Mouse (Mus musculus) T-cell, adult 2 months (primary cell): Measurements from ENCODE around the gene Nt5dc1.
A peak's percentile ranks its signal among the peaks of the same experiment; 100 is the strongest.
"Not testable (repeated sequence)": the region's sequence is repeated elsewhere in the genome, so short reads cannot be mapped to it uniquely, and the experiment has no call there.

Source experiments
- DNase-seq: peaks from one replicate; pipeline ENCODE4 v3.0.0; 2022; ENCODE audit warnings: low spot score

Nt5dc1 gene

DNA sequence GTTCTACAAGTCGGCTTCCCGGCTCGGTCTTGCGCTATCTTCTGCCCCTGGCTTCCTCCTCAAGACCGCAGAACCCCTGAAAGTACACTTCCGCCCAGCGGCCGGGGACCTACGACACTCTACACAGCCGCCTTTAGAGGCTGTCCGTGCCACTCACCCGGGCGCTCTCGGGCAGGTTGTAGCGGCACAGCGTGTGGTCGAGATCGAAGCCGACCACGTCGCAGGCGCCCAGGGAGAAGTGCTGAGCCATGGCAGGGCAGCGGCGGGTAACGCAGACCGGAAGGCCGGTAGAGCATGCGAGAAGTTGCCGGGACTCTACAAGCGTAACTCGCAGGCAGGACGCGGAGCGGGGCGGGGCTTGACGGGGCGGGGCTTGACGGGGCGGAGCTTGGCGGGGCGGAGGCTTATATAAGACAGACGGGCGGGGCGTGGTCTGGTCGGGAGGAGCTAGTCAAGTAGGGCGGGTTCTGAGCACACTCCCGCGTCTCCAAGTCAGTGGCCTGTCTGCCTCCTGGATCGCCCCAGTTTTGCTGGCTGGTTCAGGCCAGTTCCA, at the start of gene Nt5dc1:
Nt5dc1 (minus strand) TSS at position 349 of the 553 bp plus-strand sequence.
- peak; percentile 91 for DNase-seq

DNA sequence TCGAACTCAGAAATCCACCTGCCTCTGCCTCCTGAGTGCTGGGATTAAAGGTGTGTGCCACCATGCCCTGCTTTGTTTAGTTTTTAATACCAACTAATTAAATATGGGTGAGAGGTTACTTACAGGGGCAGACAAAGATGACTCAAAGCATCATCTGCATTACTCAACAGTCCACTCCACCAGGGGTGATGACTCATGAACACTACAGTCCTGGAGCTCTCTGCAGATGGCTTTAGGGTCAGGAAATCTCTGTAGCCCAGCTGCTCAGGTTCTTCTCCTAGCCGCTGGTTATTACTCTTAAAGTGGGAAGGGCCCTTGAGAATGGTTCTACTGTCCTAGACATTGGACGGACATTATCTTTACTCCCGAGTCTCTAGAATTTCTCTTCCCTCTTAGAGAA, 46.0 kb upstream of the Nt5dc1 start:
- no peak for DNase-seq

DNA sequence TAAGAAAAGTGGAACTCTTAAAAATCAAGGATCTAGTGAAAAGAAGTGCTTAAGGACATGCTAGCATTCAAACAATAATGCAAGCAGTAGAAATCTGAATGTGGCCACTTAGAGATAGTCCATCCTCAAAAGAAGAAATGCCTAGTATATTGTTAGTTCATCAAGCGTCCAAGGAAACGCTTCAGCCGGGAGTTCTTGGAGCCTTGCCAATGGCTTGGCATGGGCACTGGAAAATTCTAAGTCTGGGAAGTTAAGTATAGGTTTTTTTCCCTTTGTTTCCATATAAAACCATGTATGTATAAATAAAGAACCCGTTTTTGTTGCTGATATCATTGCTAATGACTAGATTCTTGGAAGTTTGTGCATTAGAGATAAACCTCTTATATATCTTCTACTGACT, 43.1 kb upstream of the Nt5dc1 start:
- DNase-seq: no peak

DNA sequence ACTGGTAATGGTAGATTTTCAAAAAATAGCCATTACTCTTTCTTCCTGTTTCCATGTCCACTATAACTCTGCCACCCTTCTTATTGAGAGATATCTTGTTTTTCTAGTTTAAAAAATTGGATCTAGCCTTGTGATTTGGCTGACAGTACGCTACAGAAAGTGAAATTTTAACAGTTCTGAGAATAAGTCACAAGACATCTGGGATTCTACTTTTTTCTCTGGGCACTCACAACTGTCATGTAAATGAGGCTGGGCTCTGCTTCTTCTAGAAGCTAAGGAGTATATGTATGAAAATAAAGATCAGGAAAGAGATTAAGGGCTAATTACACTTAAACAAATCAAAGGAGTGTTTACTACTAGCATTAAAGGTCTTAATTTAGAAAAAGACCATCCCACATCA, 31.1 kb upstream of the Nt5dc1 start:
- DNase-seq: no peak

DNA sequence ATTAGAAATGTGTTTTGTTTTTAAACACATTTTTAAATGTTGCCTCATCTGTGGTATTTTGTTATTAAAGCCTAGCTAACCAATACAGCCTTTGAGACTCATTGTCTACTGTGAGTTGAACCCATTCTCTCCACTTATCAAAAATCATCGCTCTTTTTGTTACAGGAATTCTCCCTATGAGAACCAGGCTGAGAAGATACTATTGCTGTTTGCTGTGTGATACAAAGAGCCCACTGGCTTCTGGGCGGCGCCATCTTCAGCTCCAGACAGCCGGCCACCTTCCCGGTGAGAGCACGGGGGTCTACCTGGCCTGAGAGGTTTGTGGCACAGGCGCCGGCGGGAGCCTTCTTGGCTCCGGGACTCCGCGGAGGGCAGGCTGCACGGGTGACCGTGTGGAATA, 15.8 kb upstream of the Nt5dc1 start:
- DNase-seq: not testable (repeated sequence)

DNA sequence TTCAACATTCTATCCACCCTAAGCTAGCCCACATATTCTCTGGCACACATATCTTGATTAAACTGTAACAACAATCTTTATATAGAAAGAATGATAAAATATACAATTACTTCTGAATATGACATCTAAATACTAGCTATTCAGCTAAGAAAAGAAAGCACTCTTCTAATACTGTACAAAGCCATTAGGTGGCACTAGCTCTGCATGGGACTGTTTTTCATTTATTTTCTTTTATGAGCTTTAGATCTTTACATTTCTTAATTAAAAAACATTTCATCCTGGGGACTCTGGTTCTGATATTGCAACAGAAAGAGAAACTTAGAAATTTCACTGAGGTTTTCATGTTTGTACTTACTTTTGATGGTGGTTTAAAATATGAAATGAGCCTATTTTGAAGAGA, 13.4 kb upstream of the Nt5dc1 start:
- no peak for DNase-seq

DNA sequence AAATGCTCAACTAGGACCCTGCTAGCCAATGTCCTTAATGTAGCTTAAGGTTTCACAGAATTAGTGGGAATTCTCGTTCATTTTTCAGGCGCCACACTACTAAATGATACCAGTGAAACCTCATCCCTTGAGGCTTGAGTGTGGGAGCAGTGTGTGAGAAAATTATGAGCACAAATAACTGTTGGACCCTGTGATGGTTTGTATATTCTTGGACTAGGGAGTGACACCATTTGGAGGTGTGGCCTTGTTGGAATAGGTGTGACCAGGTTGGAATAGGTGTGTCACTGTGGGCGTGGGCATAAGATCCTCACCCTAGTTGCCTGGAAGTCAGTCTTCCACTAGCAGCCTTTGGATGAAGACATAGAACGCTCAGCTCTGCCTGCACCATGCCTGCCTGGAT, 442 bp upstream of the Nt5dc1 start:
- not testable (repeated sequence) for DNase-seq

DNA sequence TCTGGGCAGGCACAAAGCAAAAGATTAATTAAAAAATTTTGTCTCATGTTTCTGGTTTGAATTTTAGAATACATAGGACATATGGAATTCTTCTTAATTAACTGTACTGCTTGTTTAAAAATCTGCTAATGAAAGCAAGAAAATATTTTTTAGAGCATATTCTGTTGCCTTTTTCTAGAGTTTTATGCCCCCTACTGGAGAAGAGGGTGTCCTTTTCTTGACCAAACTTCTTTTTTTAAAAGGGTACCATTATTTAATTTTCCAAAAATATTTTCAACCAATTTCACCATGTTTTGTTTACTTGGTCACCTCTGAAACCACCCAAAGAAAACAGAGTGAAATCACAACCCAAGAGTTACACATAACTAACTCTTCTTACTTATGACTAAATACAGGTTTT, 19.1 kb downstream of the Nt5dc1 start:
- no peak for DNase-seq

DNA sequence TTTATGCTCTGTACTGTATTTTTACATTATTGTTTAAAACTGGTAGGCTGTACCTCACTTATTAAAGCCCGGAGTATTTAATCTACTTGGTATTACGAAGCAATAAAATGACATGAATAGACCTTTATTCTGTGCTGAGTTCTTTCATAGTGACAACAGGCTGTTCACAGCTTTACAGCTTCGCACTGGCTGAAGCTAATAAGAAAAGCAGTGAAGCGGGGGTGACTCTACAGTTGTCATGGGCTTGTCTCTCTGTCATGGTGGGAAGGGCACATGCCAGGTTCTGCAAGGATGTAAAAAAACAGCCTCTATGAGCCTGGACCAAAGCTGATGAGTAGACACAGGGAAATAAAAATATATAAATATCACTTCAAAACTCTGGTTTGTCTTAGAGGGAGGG, 21.4 kb downstream of the Nt5dc1 start:
- no peak for DNase-seq

DNA sequence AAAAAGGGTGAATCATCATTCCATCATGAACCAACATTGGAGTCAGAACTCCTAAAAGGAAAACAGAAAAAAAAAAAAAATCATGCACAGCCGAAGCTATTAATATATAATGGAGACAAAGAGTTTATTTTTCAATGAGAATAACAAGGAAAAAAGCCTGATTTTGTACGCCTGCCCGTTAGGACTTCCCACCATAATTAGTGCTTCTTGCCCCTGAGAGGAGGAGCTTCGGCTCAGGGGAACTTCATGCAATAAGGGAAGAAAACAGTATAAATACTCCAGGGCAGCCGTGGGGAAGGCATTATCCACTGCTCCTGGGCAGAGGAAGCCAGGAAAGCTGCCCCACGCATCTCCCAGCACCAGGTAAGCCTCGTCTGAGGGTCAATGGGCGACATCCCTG, 28.7 kb downstream of the Nt5dc1 start, which contains the start of gene Col10a1:
Col10a1 (plus strand) TSS at position 301 of the 400 bp plus-strand sequence.
- DNase-seq: no peak

DNA sequence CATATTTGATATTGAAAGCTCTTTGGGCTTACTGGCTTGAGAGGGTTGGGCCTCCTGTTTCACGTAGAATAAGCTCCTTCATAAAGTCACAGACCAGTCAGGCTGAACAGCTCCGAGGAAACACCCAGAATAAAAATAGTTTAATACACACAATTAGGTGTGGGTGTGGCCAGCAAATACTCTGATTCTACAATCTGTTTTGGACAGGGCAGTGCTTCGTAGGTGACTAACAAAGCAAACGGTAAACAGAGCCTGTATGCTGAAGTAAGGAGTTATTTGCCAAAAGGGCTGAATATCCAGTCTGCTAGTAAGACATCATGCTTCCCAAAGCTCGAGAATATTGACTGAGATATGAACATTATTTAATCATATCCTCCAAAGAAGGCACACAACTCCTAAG, 32.7 kb downstream of the Nt5dc1 start:
- DNase-seq: no peak

DNA sequence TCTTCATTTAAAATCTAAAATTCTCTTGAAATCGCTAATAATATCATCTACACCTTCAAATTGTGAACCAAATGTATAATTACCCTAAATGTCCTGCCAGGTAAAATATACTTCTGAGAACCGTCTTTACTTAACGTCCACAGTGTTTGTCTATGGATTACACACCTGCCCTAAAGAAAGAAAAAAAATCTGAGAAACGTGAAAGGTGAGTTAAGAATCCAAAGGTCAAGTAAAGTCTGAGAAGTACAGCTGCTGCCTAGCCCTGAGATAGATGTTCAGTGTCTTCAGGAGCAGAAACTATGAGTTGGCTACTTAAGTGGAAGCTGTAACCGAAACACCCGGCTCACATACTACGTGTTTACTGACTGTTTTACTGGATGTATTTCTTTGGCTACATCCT, 45.0 kb downstream of the Nt5dc1 start:
- no peak for DNase-seq

DNA sequence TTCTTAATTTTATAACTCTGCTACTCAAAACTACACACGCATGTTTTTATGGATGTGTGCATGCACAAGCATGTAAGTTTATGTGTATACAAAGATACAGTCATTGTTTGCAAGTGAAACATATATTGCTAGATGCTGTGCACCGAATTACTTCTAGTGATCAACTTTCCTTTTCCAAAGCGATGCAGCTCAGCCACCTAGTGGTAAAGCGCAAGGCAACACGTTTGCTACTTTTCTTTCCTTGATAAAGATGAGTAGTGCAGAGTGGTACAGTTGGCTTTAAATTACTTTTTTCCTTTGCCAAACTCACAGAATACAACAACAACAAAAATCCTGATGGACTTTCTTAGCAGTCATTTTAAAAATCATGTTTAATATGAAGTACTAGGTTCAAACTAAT, 50.2 kb downstream of the Nt5dc1 start:
- DNase-seq: no peak

DNA sequence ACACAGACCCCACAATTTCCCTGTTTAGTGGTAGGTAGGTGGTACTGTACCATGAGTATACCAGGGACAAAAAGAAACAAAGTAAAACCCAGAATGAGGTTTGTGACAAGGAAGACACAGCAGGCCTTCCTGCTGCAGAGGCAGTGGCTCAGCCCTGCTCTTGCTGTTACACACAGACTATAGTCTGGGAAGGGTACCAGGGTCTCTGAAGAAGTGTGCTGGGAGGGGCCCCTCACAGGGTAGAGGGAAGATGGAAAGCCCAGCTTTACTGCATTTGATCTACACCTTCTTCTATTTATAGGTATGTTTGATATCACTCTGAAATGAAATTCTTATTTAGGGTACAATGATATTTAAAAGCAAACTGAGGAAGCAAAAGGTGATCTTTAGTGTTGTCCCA, 54.6 kb downstream of the Nt5dc1 start:
- no peak for DNase-seq

DNA sequence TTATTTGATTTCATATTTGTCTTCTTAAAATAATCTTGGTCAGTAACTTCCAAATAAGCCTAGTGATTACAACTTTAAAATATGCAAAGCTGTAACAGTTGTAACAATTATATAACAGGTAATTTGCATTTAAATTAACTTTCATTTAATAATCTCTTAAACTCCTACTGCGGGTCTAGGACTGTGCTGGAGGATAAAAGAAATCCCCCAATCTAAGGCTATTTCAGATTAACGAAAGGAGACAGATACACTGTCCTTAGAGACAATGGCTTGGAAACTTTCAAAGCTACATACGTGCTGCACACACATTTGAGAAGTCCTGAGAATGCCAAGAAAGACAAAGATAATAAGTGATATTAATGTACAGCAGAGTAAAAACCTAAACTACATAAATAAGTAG, 60.1 kb downstream of the Nt5dc1 start:
- no peak for DNase-seq

DNA sequence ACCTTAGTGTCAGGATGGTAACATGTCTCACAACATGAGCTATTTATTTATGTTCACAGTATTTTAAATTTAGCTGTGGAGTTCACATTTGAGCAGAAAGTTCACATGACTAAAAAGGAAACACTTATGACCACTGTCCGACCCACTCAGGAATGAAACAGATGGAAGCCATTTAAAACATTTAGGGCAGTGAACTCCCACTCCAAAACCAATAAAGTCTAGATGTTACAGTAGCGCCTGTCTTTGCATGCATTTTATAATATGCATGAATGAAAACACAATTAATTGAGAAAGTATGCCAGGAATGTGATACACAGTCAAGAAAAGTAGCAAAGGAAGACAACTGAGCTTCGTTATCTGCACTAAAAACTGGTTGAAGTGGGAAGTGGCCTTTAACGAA, 66.2 kb downstream of the Nt5dc1 start:
- no peak for DNase-seq

DNA sequence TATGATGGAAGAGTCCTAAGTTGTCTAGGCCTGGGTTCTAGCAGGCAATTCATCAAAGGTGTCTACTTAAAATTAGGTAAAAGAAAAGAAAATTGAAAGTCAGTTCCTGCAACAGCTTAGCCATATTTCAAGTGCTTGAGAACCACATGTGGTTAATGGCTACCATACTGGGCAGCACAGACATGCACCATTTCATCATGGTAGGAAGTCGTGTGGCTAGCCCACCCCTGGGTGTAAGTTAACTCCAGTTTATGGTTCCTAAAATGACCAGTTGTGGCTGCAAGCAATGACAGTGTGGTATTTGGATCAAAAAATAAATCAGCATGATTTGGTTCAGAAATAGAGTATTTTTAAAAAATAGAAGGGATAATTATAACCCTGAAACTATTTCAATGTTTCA, 76.5 kb downstream of the Nt5dc1 start:
- no peak for DNase-seq

DNA sequence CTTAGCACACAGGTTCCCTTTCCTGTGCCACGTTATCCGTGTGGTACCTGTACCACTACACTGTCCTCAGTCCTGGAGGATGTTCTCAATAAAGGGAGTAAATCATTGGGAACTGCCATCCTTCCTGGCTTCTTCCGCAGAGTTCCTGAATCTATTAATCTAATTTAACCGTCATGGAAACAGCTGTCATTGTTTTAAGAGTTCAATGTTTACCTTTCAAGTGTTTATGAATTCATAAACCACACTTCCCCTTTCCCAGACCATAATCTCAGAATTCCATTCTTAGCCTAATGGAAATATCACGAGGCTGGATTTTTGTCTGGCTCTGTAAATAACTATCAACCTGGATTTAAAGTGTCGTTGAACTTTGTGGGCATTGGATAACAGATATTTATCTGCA, 77.3 kb downstream of the Nt5dc1 start:
- no peak for DNase-seq

DNA sequence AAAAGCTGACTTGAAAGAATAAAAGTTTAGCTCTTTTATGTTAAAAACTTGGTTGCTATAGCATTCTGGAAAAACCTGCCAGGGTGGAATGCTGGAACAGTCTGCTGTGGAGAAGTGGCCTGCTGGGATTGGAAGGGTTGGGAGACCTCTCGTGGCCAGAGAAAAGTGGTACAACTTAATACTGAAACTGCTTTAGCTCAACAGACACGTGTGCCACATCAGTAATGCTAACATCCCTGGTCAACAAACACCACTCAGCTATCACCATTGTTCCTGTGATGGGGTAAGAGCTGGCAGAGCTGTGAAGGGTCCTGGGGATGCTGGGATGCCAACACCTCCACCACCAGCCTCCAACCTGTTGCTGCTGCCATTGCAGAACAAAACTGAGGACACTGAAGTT, 90.0 kb downstream of the Nt5dc1 start:
- DNase-seq: no peak

DNA sequence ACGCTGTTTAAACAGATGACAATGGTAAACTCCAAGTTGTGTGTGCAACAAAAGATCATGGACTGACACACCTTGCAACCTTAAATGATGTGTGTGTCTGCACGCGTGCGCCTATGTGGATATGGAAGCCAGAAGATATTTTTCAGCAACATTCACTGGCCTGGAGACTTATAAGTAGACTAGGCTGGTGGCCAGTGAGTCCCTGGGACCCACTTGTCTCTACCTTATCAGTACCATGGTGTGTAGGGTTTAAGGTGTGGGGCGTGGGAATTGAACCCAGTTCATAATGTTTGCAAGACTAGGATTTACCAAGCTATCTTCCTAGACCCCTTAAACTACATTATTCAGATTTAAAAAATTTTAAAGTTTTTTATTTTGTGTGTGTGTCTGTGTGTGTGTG, 91.2 kb downstream of the Nt5dc1 start:
- no peak for DNase-seq

DNA sequence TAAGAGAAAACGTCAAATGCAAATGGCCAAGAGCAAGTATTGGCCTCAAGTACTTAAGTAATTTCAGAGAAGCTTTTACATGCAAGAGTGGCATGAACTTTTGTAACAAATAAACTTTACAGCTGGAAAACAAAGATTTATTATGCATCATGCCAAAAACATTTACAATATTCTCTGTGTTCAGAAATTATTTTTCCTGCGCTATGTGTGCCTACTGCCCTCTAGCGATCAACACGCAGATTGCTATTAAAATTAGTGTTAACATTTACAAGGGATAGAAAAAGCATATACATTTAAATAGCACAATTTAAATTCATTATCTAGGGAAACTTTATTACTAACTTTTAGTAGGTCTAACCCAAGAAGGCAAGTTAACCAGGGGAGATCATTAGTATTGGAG, 91.7 kb downstream of the Nt5dc1 start:
- DNase-seq: peak; percentile 1

DNA sequence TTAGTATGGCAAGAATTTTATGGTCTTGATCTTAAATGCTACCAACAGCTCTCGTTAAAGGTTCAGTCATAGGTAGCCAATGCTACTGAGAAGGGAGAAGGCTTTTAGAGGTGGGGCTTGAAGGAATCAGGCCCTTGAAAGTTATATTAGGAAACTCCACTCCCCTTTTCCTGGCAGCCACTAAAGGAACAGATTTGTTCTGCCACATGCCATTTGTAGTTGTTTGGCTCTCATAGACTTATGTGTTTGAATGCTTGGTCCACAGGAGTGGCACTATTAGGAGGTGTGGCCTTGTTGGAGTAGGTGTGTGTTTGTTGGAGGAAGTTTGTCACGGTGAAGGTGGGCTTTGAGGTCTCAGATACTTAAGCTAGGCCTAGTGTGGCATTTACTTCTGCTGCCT, 97.5 kb downstream of the Nt5dc1 start:
- DNase-seq: no peak

DNA sequence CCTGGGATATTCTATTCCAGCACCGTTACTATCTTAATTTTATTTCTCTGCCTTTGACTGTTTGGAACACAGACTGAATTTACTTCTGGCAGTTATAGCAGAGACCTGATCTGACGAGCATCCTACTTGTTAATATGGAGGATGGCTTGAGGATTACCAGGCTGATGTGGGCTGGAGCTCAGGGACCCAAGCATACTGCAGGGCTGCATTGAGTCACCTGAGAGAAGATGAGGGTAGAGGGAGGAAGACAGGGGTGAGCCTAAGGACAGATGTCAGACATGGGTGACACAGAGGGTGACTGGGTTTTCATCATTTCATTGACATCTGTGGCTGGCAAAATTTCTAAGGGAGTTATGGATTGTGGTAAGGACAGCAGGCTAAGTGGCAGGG, 101.1 kb downstream of the Nt5dc1 start:
- no peak for DNase-seq

DNA sequence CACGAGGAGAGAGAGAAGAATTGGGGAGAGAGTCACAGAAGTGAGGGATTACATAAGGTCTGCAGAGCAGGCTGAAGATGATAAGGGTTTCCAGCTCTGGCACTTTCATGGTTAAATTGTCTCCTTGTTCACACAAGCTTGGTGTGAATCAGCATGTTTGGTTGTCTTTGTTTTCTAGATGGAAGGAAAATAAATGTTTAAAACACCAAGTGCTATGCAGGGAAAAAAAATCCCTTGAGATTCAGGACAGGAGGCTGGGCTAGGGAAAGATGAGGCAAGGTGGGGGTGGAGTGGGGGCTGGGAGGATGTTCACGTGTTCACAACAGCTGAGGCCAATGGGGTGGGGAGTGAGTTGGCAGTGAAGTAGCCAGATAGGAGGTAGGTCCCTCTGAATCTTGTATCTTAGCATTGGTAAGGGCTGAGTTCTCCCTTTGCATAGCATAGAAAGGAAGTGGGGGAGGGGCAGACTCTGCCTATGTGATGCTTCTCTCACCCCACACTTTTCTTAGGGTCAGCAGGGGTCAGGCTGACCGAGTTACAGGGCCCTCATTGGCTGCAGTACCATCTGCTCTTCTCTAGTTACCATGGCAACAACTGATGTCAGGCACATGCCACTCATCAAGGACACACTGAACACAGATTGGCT, 101.7 kb downstream of the Nt5dc1 start:
- DNase-seq: no peak
